Mouse (Mus musculus) brain, embryonic 14.5 days (tissue): ENCODE measurements at regions not wholly inside any gene's neighbourhood (a gene's known extent, or its start where the extent isn't known, plus 50 kb on each side); places are given as distances from the start of the nearest gene placed in this dataset.

Experiments
- DNase-seq: peaks from one replicate; pipeline ENCODE4 v3.0.0-alpha.2; 2011; ENCODE audit warnings: low read depth
- CTCF ChIP-seq: fragments of 200-500 bp; IDR thresholded peaks from 2 replicates; pipeline ENCODE4 v1.5.1; 2012; ENCODE audit warnings: inconsistent platforms, mild to moderate bottlenecking, moderate library complexity, borderline replicate concordance; ENCODE audit not compliant: insufficient read depth, insufficient read length; ENCODE audit errors: extremely low read depth
- POLR2A ChIP-seq: fragments of 200-500 bp; IDR thresholded peaks from 2 replicates; pipeline ENCODE4 v1.6.1; 2012; ENCODE audit warnings: mild to moderate bottlenecking, inconsistent platforms, borderline replicate concordance; ENCODE audit not compliant: poor library complexity, insufficient read depth, insufficient read length, severe bottlenecking; ENCODE audit errors: extremely low read depth

- no peak for TF ChIP-seq CTCF
- no peak for TF ChIP-seq POLR2A
- DNase-seq = no peak
Observed at GRCm38 (mm10) chr11:18489517-18490256, 529.1 kb downstream of the Meis1 start.

- no peak for TF ChIP-seq CTCF
- no peak for TF ChIP-seq POLR2A
- DNase-seq = no peak
Observed at GRCm38 (mm10) chr11:18478841-18479240, 525.2 kb upstream of the Etaa1 start.

GRCm38 (mm10) chr11:18451271-18451670 is 497.6 kb upstream of the Etaa1 start:
- no peak for TF ChIP-seq POLR2A
- TF ChIP-seq CTCF = no peak
- no peak for DNase-seq

GRCm38 (mm10) chr11:18448879-18449278 is 495.2 kb upstream of the Etaa1 start:
- DNase-seq = no peak
- TF ChIP-seq CTCF (no peak), POLR2A (no peak)

GRCm38 (mm10) chr11:18444600-18444999 is 490.9 kb upstream of the Etaa1 start:
- TF ChIP-seq CTCF = no peak
- no peak for TF ChIP-seq POLR2A
- no peak for DNase-seq

- no peak for TF ChIP-seq CTCF
- no peak for TF ChIP-seq POLR2A
- no peak for DNase-seq
Observed at GRCm38 (mm10) chr11:18444101-18444500, 490.4 kb upstream of the Etaa1 start.

- no peak for DNase-seq
- no peak for TF ChIP-seq POLR2A
- no peak for TF ChIP-seq CTCF
Observed at GRCm38 (mm10) chr11:18443156-18443555, 489.5 kb upstream of the Etaa1 start.

GRCm38 (mm10) chr11:18437834-18438611 is 484.3 kb upstream of the Etaa1 start:
- no peak for TF ChIP-seq CTCF
- TF ChIP-seq POLR2A = no peak
- peak; percentile 77 for DNase-seq

- peak; percentile 43 for DNase-seq
- TF ChIP-seq POLR2A (no peak), CTCF (no peak)
Observed at GRCm38 (mm10) chr11:18421076-18421475, 467.4 kb upstream of the Etaa1 start.

- no peak for TF ChIP-seq CTCF
- TF ChIP-seq POLR2A = no peak
- DNase-seq = peak; percentile 84
Observed at GRCm38 (mm10) chr11:18413769-18414168, 460.1 kb upstream of the Etaa1 start.

GRCm38 (mm10) chr11:18408071-18408752 is 454.5 kb upstream of the Etaa1 start:
- TF ChIP-seq CTCF = no peak
- no peak for TF ChIP-seq POLR2A
- no peak for DNase-seq
